Mouse (Mus musculus) cortical plate, adult 2 months (tissue): ENCODE data around the gene Poln.

Experiments used
- CTCF ChIP-seq: fragments of 200-500 bp; IDR thresholded peaks from 2 replicates; pipeline ENCODE4 v1.5.1; 2011; ENCODE audit warnings: mild to moderate bottlenecking, control low read depth, low read length; ENCODE audit not compliant: insufficient read depth; ENCODE audit errors: extremely low read depth
- POLR2A ChIP-seq: fragments of 200-500 bp; IDR thresholded peaks from 2 replicates; pipeline ENCODE4 v1.6.1; 2011; ENCODE audit warnings: mild to moderate bottlenecking, low read length, control low read depth; ENCODE audit not compliant: insufficient read depth; ENCODE audit errors: extremely low read depth

GRCm38 (mm10) chr5:34186391-34186790 lies 17.1 kb upstream of the Poln start:
- TF ChIP-seq POLR2A = no peak
- TF ChIP-seq CTCF = no peak
